In genomic region chr1:160209844-160210243, GRCm38 (mm10) we compare ENCODE assay signal across 15 mouse cellular contexts. TPM values are rescaled to one million over a fixed set of nuclear protein-coding genes. Genes with fewer than 3 reads are reported as not detected.
A peak's percentile ranks its signal among the peaks of the same experiment; 100 is the strongest.
DNase-seq lines count a peak whose midpoint lies in the region; ATAC-seq and TF ChIP-seq lines count a peak whose summit lies in the region.
"Had no signal": no experiment of that assay in that cellular context is flagged by ENCODE, and none has a peak within 500 bp of the region (broad histone marks: within the 10 kb centered on the region; RNA-seq: fewer than 3 reads in every experiment).

No protein-coding gene starts in this region.

- no peak for TF ChIP-seq POLR2A in CH12.LX (IDR thresholded peaks at IDR 0.05; ENCODE audit: low read depth, low read length)
- TF ChIP-seq POLR2A in embryonic fibroblast, embryonic 13.5 days (IDR thresholded peaks at IDR 0.05; ENCODE audit: low read depth, low read length), result no peak

- WGBS in forebrain, embryonic 10.5 days, result 71% methylated on average over 2 of the region's 2 CpGs
- 13% methylated on average over 2 of the region's 2 CpGs for WGBS in forebrain, postnatal 0 days
- 17% methylated on average over 2 of the region's 2 CpGs for WGBS in midbrain, embryonic 12.5 days

- H3K27me3 ChIP-seq in forebrain, embryonic 10.5 days (ENCODE audit: poor library complexity, severe bottlenecking), result no peaks in the 10 kb centered on the region
- H3K27me3 ChIP-seq in forebrain, postnatal 0 days (ENCODE audit: insufficient read depth, low read length), result no peaks in the 10 kb centered on the region
- H3K27me3 ChIP-seq in CH12.LX (replicated peaks), result no peaks in the 10 kb centered on the region
- no peaks in the 10 kb centered on the region for H3K27me3 ChIP-seq in midbrain, embryonic 12.5 days

- DNase-seq in forebrain, embryonic 10.5 days (ENCODE audit: extremely low spot score, low spot score), result no peak
- DNase-seq in forebrain, postnatal 0 days, result no peak
- no peak for DNase-seq in CH12.LX (ENCODE audit: extremely low read depth)
- DNase-seq in T-cell, adult 2 months (ENCODE audit: low spot score), result no peak
- no peak for DNase-seq in B cell, adult 2 months
- DNase-seq in lung, postnatal 10 days, result no peak
- DNase-seq: adrenal gland, postnatal 25 days; cerebellum, adult 11 months; gastrocnemius, postnatal 36 days; kidney, postnatal 36 days; lung, adult 18-20 months; thymus, adult 18-20 months had no signal

- no peak for TF ChIP-seq CTCF in forebrain, postnatal 0 days (IDR thresholded peaks at IDR 0.05; ENCODE audit: low read depth)
- no peak for TF ChIP-seq CTCF in CH12.LX (conservative IDR thresholded peaks at IDR 0.05 in 1 of 2, IDR thresholded peaks at IDR 0.05 in 1 of 2; ENCODE audit: low read depth in 2 of 2, low read length in 2 of 2)
- TF ChIP-seq CTCF in embryonic fibroblast, embryonic 13.5 days (IDR thresholded peaks at IDR 0.05; ENCODE audit: borderline replicate concordance, insufficient read depth, low read length), result no peak

- peaks cover 39% of the 10 kb centered on the region for H3K36me3 ChIP-seq in forebrain, embryonic 10.5 days (replicated peaks)
- peaks cover 29% of the 10 kb centered on the region for H3K36me3 ChIP-seq in forebrain, postnatal 0 days (ENCODE audit: insufficient read depth)
- H3K36me3 ChIP-seq in CH12.LX (replicated peaks in 1 of 2; ENCODE audit: control insufficient read depth in 1 of 2, insufficient read depth in 1 of 2, low read length in 1 of 2), result peaks cover 21 to 41% of the 10 kb centered on the region in 2 experiments
- H3K36me3 ChIP-seq in midbrain, embryonic 12.5 days, result peaks cover 30% of the 10 kb centered on the region

- H3K4me3 ChIP-seq in forebrain, embryonic 10.5 days, result peak overlapping the region; percentile 23; the same call in 1 of the 2 replicates
- H3K4me3 ChIP-seq in forebrain, postnatal 0 days (ENCODE audit: low read depth, low read length), result no peak overlapping the region
- H3K4me3 ChIP-seq in CH12.LX (replicated peaks in 1 of 3; ENCODE audit: low read depth in 2 of 3, low read length in 2 of 3, poor library complexity in 1 of 3), result peak overlapping the region in 2 of 3 experiments; percentile 17 to 19
- peak overlapping the region; percentile 15; the same call in 1 of the 2 replicates for H3K4me3 ChIP-seq in embryonic fibroblast, embryonic 13.5 days (ENCODE audit: insufficient read depth, low read length)
- peak overlapping the region; percentile 13; the same call in 1 of the 2 replicates for H3K4me3 ChIP-seq in midbrain, embryonic 12.5 days

- no peaks in the 10 kb centered on the region for H3K9me3 ChIP-seq in forebrain, embryonic 10.5 days
- no peaks in the 10 kb centered on the region for H3K9me3 ChIP-seq in forebrain, postnatal 0 days (ENCODE audit: low read length)
- H3K9me3 ChIP-seq in CH12.LX (replicated peaks; ENCODE audit: low read length), result no peaks in the 10 kb centered on the region
- H3K9me3 ChIP-seq in midbrain, embryonic 12.5 days, result no peaks in the 10 kb centered on the region

- in situ Hi-C loops in CH12.LX (cut with MboI; ENCODE audit: low pct_ligation_motif_present, low pct_unique_long_range_greater_than_20kb, low sequenced_read_pairs), result loop anchor here (25.0 kb wide), 1 partner anchor 527 kb away; no protein-coding TSS in a partner anchor

- TF ChIP-seq EP300 in CH12.LX (IDR thresholded peaks at IDR 0.05; ENCODE audit: low read length), result no peak

- dilution Hi-C loops in CH12.LX (cut with MboI; ENCODE audit: extremely low pct_ligation_motif_present, extremely low pct_unique_long_range_greater_than_20kb, low sequenced_read_pairs), result no loop called here

- peaks cover 60% of the 10 kb centered on the region for H3K79me2 ChIP-seq in CH12.LX (replicated peaks; ENCODE audit: control insufficient read depth, extremely low read depth, insufficient read depth, poor library complexity, severe bottlenecking)

- H3K27ac ChIP-seq in forebrain, embryonic 10.5 days, result no peak overlapping the region
- no peak overlapping the region for H3K27ac ChIP-seq in forebrain, postnatal 0 days (ENCODE audit: low read depth, low read length)
- H3K27ac ChIP-seq in CH12.LX (ENCODE audit: insufficient read depth, low read depth), result no peak overlapping the region
- H3K27ac ChIP-seq in embryonic fibroblast, embryonic 13.5 days (ENCODE audit: insufficient read depth, low read length), result no peak overlapping the region
- H3K27ac ChIP-seq in midbrain, embryonic 12.5 days (replicated peaks), result no peak overlapping the region

- no peak for TF ChIP-seq RAD21 in CH12.LX (IDR thresholded peaks at IDR 0.05; ENCODE audit: low read depth, low read length)

- H3K4me2 ChIP-seq in forebrain, postnatal 0 days (ENCODE audit: low read depth), result no peak overlapping the region
- H3K4me2 ChIP-seq in CH12.LX (ENCODE audit: insufficient read depth, low read depth, poor library complexity, severe bottlenecking), result peak overlapping the region; percentile 85
- H3K4me2 ChIP-seq in midbrain, embryonic 12.5 days (replicated peaks), result peak overlapping the region; percentile 29

- ATAC-seq in forebrain, postnatal 0 days, result no peak
- ATAC-seq in midbrain, embryonic 12.5 days (ENCODE audit: low FRiP score, low read depth), result no peak

- no peak overlapping the region for H3K9ac ChIP-seq in forebrain, postnatal 0 days
- H3K9ac ChIP-seq in CH12.LX (ENCODE audit: insufficient read depth, low read depth), result peak overlapping the region; percentile 50; the same call in 1 of the 2 replicates
- H3K9ac ChIP-seq in midbrain, embryonic 12.5 days (replicated peaks), result no peak overlapping the region

- H3K4me1 ChIP-seq in forebrain, embryonic 10.5 days, result peaks cover 22% of the 10 kb centered on the region
- H3K4me1 ChIP-seq in forebrain, postnatal 0 days (ENCODE audit: insufficient read depth), result peaks cover 14% of the 10 kb centered on the region
- H3K4me1 ChIP-seq in CH12.LX (ENCODE audit: control insufficient read depth in 1 of 2, insufficient read depth in 2 of 2), result peaks cover 0 to 32% of the 10 kb centered on the region in 2 experiments
- H3K4me1 ChIP-seq in embryonic fibroblast, embryonic 13.5 days (ENCODE audit: control insufficient read depth, insufficient read depth, low read length), result peaks cover 7% of the 10 kb centered on the region; the same call in 1 of the 2 replicates
- peaks cover 23% of the 10 kb centered on the region for H3K4me1 ChIP-seq in midbrain, embryonic 12.5 days

TF ChIP-seq in CH12.LX, 34 proteins besides CTCF, POLR2A, EP300 and RAD21:
- TF ChIP-seq ETS1 (conservative IDR thresholded peaks at IDR 0.05; ENCODE audit: low read depth, low read length), result no peak

RNA-seq across cellular contexts. Expression of gene Cacybp, which starts 2.8 kb away (rescaled TPM):
- polyA plus RNA-seq in forebrain, embryonic 10.5 days (2016; fragmentation: Nextera tagmentation; extraction: Ambion mirVana), result 361 and 381 TPM in 2 replicates
- 124 and 134 TPM in 2 replicates for total RNA-seq in forebrain, postnatal 0 days (2014; rRNA removed)
- 294 and 334 TPM in 2 replicates for polyA plus RNA-seq in forebrain, postnatal 0 days (2015; fragmentation: Nextera tagmentation; extraction: Ambion mirVana)
- total RNA-seq in CH12.LX (2012; rRNA removed) (130 and 174 TPM in 2 replicates), CH12.LX (2014; rRNA removed) (390 and 459 TPM in 2 replicates)
- 357 and 459 TPM in 2 replicates for polyA plus RNA-seq in CH12.LX (2012; ENCODE audit: insufficient read length, low read depth)
- polyA plus RNA-seq in embryonic fibroblast, embryonic 13.5 days (2011; ENCODE audit: insufficient read length, low read depth, missing spikeins), result 130 and 138 TPM in 2 replicates
- 268 and 274 TPM in 2 replicates for polyA plus RNA-seq in midbrain, embryonic 12.5 days (2016; fragmentation: Nextera tagmentation; extraction: Ambion mirVana)

RNA-seq across cellular contexts. Expression of gene Mrps14, which starts 14.8 kb away (rescaled TPM):
- polyA plus RNA-seq in forebrain, embryonic 10.5 days (2016; fragmentation: Nextera tagmentation; extraction: Ambion mirVana), result 240 and 251 TPM in 2 replicates
- total RNA-seq in forebrain, postnatal 0 days (2014; rRNA removed), result 22.9 and 23.1 TPM in 2 replicates
- 129 and 149 TPM in 2 replicates for polyA plus RNA-seq in forebrain, postnatal 0 days (2015; fragmentation: Nextera tagmentation; extraction: Ambion mirVana)
- total RNA-seq in CH12.LX (2012; rRNA removed) (103 and 107 TPM in 2 replicates), CH12.LX (2014; rRNA removed) (142 and 147 TPM in 2 replicates)
- 103 and 106 TPM in 2 replicates for polyA plus RNA-seq in CH12.LX (2012; ENCODE audit: insufficient read length, low read depth)
- polyA plus RNA-seq in embryonic fibroblast, embryonic 13.5 days (2011; ENCODE audit: insufficient read length, low read depth, missing spikeins), result 58.4 and 63.3 TPM in 2 replicates
- polyA plus RNA-seq in midbrain, embryonic 12.5 days (2016; fragmentation: Nextera tagmentation; extraction: Ambion mirVana), result 215 and 217 TPM in 2 replicates

RNA-seq across cellular contexts. Expression of gene Tnn, which starts 56.5 kb away (rescaled TPM):
- not detected in 2 replicates for polyA plus RNA-seq in forebrain, embryonic 10.5 days (2016; fragmentation: Nextera tagmentation; extraction: Ambion mirVana)
- total RNA-seq in forebrain, postnatal 0 days (2014; rRNA removed), result 0.23 and 2.8 TPM in 2 replicates
- 0.06 and 0.13 TPM in 2 replicates for polyA plus RNA-seq in forebrain, postnatal 0 days (2015; fragmentation: Nextera tagmentation; extraction: Ambion mirVana)
- total RNA-seq in CH12.LX (2012; rRNA removed), result not detected in 2 replicates
- not detected in 2 replicates for total RNA-seq in CH12.LX (2014; rRNA removed)
- 0.08 and 0.13 TPM in 2 replicates for polyA plus RNA-seq in CH12.LX (2012; ENCODE audit: insufficient read length, low read depth)
- polyA plus RNA-seq in embryonic fibroblast, embryonic 13.5 days (2011; ENCODE audit: insufficient read length, low read depth, missing spikeins), result 23.8 and 79.4 TPM in 2 replicates
- polyA plus RNA-seq in midbrain, embryonic 12.5 days (2016; fragmentation: Nextera tagmentation; extraction: Ambion mirVana), result 0.11 and 0.13 TPM in 2 replicates
- total RNA-seq: gastrocnemius, postnatal 36 days; megakaryocyte-erythroid progenitor cell, adult 5-6 weeks had no signal

Comparison
In these comparisons a context has a peak if more than half of its experiments do, and no peak if none do; other contexts are left out.
1. RNA of gene Tnn, which starts 56.5 kb away (polyA plus RNA-seq): 23.8 to 79.4 TPM in embryonic fibroblast, embryonic 13.5 days; 0.08 to 0.13 TPM in CH12.LX, 0.11 to 0.13 TPM in midbrain, embryonic 12.5 days, 0.06 to 0.13 TPM in forebrain, postnatal 0 days and not detected in forebrain, embryonic 10.5 days; every median in the first group is over 10 times any median in the second.